Mouse (Mus musculus): ENCODE measurements at regions not wholly inside any gene's neighbourhood (a gene's known extent, or its start where the extent isn't known, plus 50 kb on each side); places are given as distances from the start of the nearest gene placed in this dataset.

GRCm38 (mm10) chr5:142308511-142308910 lies 92.8 kb upstream of the Foxk1 start:
- TF ChIP-seq ZNF384 (IDR thresholded peaks at IDR 0.05; ENCODE audit: low read depth, low read length) (no peak), MAFK (IDR thresholded peaks at IDR 0.05; ENCODE audit: insufficient read depth, low read depth, low read length) (no peak), CHD2 (IDR thresholded peaks at IDR 0.05; ENCODE audit: low read depth, low read length) (no peak)

Data from ES-E14 (cell line).